Mouse (Mus musculus): ENCODE results near the gene Pigk.

GRCm38 (mm10) chr3:152926166-152926565, 212.3 kb downstream of the Pigk start:
- TF ChIP-seq GATA1 (IDR thresholded peaks at IDR 0.05; ENCODE audit: borderline replicate concordance, low read length) = no peak
- TF ChIP-seq FLI1 (IDR thresholded peaks at IDR 0.05; ENCODE audit: low read length) = no peak
